Mouse (Mus musculus): Measurements from ENCODE around the gene Aipl1. TPM values are rescaled to one million over a fixed set of nuclear protein-coding genes. Genes with fewer than 3 reads are reported as not detected.

The Aipl1 gene
- polyA plus RNA-seq, 1 experiment from 2014 or later: 0.19 TPM

- Histone ChIP-seq H3K27ac (no peak overlapping the region), H3K4me2 (replicated peaks) (no peak overlapping the region), H3K27me3 (replicated peaks) (no peaks in the 10 kb centered on the region), H3K9me3 (no peaks in the 10 kb centered on the region), H3K4me1 (replicated peaks) (no peaks in the 10 kb centered on the region), H3K36me3 (no peaks in the 10 kb centered on the region), H3K4me3 (replicated peaks) (no peak overlapping the region), H3K9ac (no peak overlapping the region)
- 88% methylated on average over 8 of the region's 8 CpGs for WGBS
- no peak for ATAC-seq
Measured at GRCm38 (mm10) chr11:72065103-72065502, 27.8 kb upstream of the Aipl1 start.

GRCm38 (mm10) chr11:72064414-72064813 is 27.1 kb upstream of the Aipl1 start:
- H3K9ac ChIP-seq: no peak overlapping the region
- WGBS: 73% methylated on average over 6 of the region's 6 CpGs
- H3K27me3 ChIP-seq (replicated peaks): no peaks in the 10 kb centered on the region
- no peak overlapping the region for H3K4me2 ChIP-seq (replicated peaks)
- no peak for ATAC-seq
- H3K9me3 ChIP-seq: no peaks in the 10 kb centered on the region
- no peaks in the 10 kb centered on the region for H3K36me3 ChIP-seq
- no peak overlapping the region for H3K4me3 ChIP-seq (replicated peaks)
- no peaks in the 10 kb centered on the region for H3K4me1 ChIP-seq (replicated peaks)
- H3K27ac ChIP-seq: no peak overlapping the region

GRCm38 (mm10) chr11:72061093-72061620 is 23.8 kb upstream of the Aipl1 start:
- no peaks in the 10 kb centered on the region for H3K4me1 ChIP-seq (replicated peaks)
- no peak overlapping the region for H3K27ac ChIP-seq
- no peak overlapping the region for H3K4me2 ChIP-seq (replicated peaks)
- no peak overlapping the region for H3K4me3 ChIP-seq (replicated peaks)
- no peak overlapping the region for H3K9ac ChIP-seq
- 70% methylated on average over 13 of the region's 13 CpGs for whole genome bisulfite sequencing
- H3K9me3 ChIP-seq: no peaks in the 10 kb centered on the region
- no peaks in the 10 kb centered on the region for H3K36me3 ChIP-seq
- no peak for ATAC-seq
- H3K27me3 ChIP-seq (replicated peaks): no peaks in the 10 kb centered on the region

- no peaks in the 10 kb centered on the region for H3K27me3 ChIP-seq (replicated peaks)
- ATAC-seq: no peak
- no peak overlapping the region for H3K4me3 ChIP-seq (replicated peaks)
- H3K4me2 ChIP-seq (replicated peaks): no peak overlapping the region
- no peaks in the 10 kb centered on the region for H3K4me1 ChIP-seq (replicated peaks)
- H3K27ac ChIP-seq: no peak overlapping the region
- no peaks in the 10 kb centered on the region for H3K36me3 ChIP-seq
- no peak overlapping the region for H3K9ac ChIP-seq
- H3K9me3 ChIP-seq: no peaks in the 10 kb centered on the region
- 80% methylated on average over 9 of the region's 9 CpGs for WGBS
Measured at GRCm38 (mm10) chr11:72060416-72060815, 23.1 kb upstream of the Aipl1 start.

GRCm38 (mm10) chr11:72057166-72057565 is 19.9 kb upstream of the Aipl1 start:
- 73% methylated on average over 3 of the region's 3 CpGs for WGBS
- no peaks in the 10 kb centered on the region for H3K4me1 ChIP-seq (replicated peaks)
- H3K36me3 ChIP-seq: no peaks in the 10 kb centered on the region
- H3K9ac ChIP-seq: no peak overlapping the region
- no peak overlapping the region for H3K4me2 ChIP-seq (replicated peaks)
- H3K4me3 ChIP-seq (replicated peaks): no peak overlapping the region
- no peaks in the 10 kb centered on the region for H3K27me3 ChIP-seq (replicated peaks)
- H3K27ac ChIP-seq: no peak overlapping the region
- no peak for ATAC-seq
- no peaks in the 10 kb centered on the region for H3K9me3 ChIP-seq

GRCm38 (mm10) chr11:72055176-72055575 is 17.9 kb upstream of the Aipl1 start:
- no peak for ATAC-seq
- Histone ChIP-seq H3K36me3 (no peaks in the 10 kb centered on the region), H3K27ac (no peak overlapping the region), H3K27me3 (replicated peaks) (peaks cover 6% of the 10 kb centered on the region; the same call in 1 of the 2 replicates), H3K9me3 (no peaks in the 10 kb centered on the region), H3K4me2 (replicated peaks) (no peak overlapping the region), H3K4me3 (replicated peaks) (no peak overlapping the region), H3K9ac (no peak overlapping the region), H3K4me1 (replicated peaks) (peaks cover 16% of the 10 kb centered on the region)
- 27% methylated on average over 2 of the region's 2 CpGs for WGBS

- 0 out of 2 replicates have a peak, but pooled peaks have one; percentile 29 for ATAC-seq
- WGBS: 22% methylated on average over 5 of the region's 5 CpGs
- no peak overlapping the region for H3K27ac ChIP-seq
Measured at GRCm38 (mm10) chr11:72052636-72053035, 15.3 kb upstream of the Aipl1 start.

GRCm38 (mm10) chr11:72052221-72052620 is 14.9 kb upstream of the Aipl1 start:
- H3K4me2 ChIP-seq (replicated peaks): no peak overlapping the region
- 70% methylated on average over 3 of the region's 3 CpGs for WGBS
- ATAC-seq: no peak

More at GRCm38 (mm10) chr11:72052636-72053035, 15.3 kb upstream of the Aipl1 start:
- Histone ChIP-seq H3K4me1 (replicated peaks) (peaks cover 19% of the 10 kb centered on the region), H3K9ac (no peak overlapping the region), H3K27me3 (replicated peaks) (peaks cover 6% of the 10 kb centered on the region; the same call in 1 of the 2 replicates), H3K36me3 (no peaks in the 10 kb centered on the region), H3K4me2 (replicated peaks) (no peak overlapping the region), H3K4me3 (replicated peaks) (no peak overlapping the region), H3K9me3 (no peaks in the 10 kb centered on the region)

GRCm38 (mm10) chr11:72050895-72051858 is 13.9 kb upstream of the Aipl1 start:
- WGBS: 3% methylated on average over 45 of the region's 45 CpGs
- Histone ChIP-seq H3K4me2 (replicated peaks) (peak overlapping the region; percentile 94), H3K27me3 (replicated peaks) (peaks cover 6% of the 10 kb centered on the region; the same call in 1 of the 2 replicates), H3K4me3 (replicated peaks) (peak overlapping the region; percentile 49), H3K9me3 (no peaks in the 10 kb centered on the region), H3K4me1 (replicated peaks) (peaks cover 19% of the 10 kb centered on the region), H3K36me3 (peaks cover 9% of the 10 kb centered on the region; the same call in 1 of the 2 replicates), H3K27ac (no peak overlapping the region), H3K9ac (peak overlapping the region; percentile 62)
- peak; percentile 57 for ATAC-seq

More at GRCm38 (mm10) chr11:72052221-72052620, 14.9 kb upstream of the Aipl1 start:
- H3K4me1 ChIP-seq (replicated peaks): peaks cover 19% of the 10 kb centered on the region
- H3K9me3 ChIP-seq: no peaks in the 10 kb centered on the region
- peaks cover 6% of the 10 kb centered on the region; the same call in 1 of the 2 replicates for H3K27me3 ChIP-seq (replicated peaks)
- H3K36me3 ChIP-seq: no peaks in the 10 kb centered on the region
- H3K4me3 ChIP-seq (replicated peaks): no peak overlapping the region
- H3K9ac ChIP-seq: no peak overlapping the region
- H3K27ac ChIP-seq: no peak overlapping the region

- peak overlapping the region; percentile 62 for H3K9ac ChIP-seq
- peaks cover 19% of the 10 kb centered on the region for H3K4me1 ChIP-seq (replicated peaks)
- H3K27ac ChIP-seq: no peak overlapping the region
- no peak for ATAC-seq
- peak overlapping the region; percentile 94 for H3K4me2 ChIP-seq (replicated peaks)
- peaks cover 6% of the 10 kb centered on the region; the same call in 1 of the 2 replicates for H3K27me3 ChIP-seq (replicated peaks)
- WGBS: 24% methylated on average over 14 of the region's 14 CpGs
- H3K9me3 ChIP-seq: no peaks in the 10 kb centered on the region
- H3K36me3 ChIP-seq: peaks cover 9% of the 10 kb centered on the region; the same call in 1 of the 2 replicates
- peak overlapping the region; percentile 49 for H3K4me3 ChIP-seq (replicated peaks)
Measured at GRCm38 (mm10) chr11:72050168-72050894, 13.0 kb upstream of the Aipl1 start.

- Histone ChIP-seq H3K27ac (no peak overlapping the region), H3K9me3 (no peaks in the 10 kb centered on the region), H3K4me1 (replicated peaks) (peaks cover 19% of the 10 kb centered on the region), H3K9ac (no peak overlapping the region), H3K36me3 (peaks cover 13% of the 10 kb centered on the region; the same call in 1 of the 2 replicates), H3K27me3 (replicated peaks) (peaks cover 6% of the 10 kb centered on the region; the same call in 1 of the 2 replicates), H3K4me3 (replicated peaks) (no peak overlapping the region), H3K4me2 (replicated peaks) (no peak overlapping the region)
- no peak for ATAC-seq
- 79% methylated on average over 8 of the region's 8 CpGs for WGBS
Measured at GRCm38 (mm10) chr11:72049171-72049759, 12.0 kb upstream of the Aipl1 start.

All from intestine, embryonic 15.5 days (tissue).